Mouse (Mus musculus) ES-Bruce4 (cell line): ENCODE data around the gene Tnnt1.

Experiments used
- CTCF ChIP-seq: IDR thresholded peaks from one replicate; pipeline ENCODE4 v1.8.1; 2011; ENCODE audit warnings: low read depth, low read length
- EP300 ChIP-seq: IDR thresholded peaks from 2 replicates; pipeline ENCODE4 v1.6.1; 2011; ENCODE audit warnings: low read depth, low read length; ENCODE audit not compliant: insufficient read depth
- POLR2A ChIP-seq: IDR thresholded peaks from one replicate; pipeline ENCODE4 v1.8.1; 2011; ENCODE audit warnings: low read length; ENCODE audit not compliant: insufficient read depth

DNA sequence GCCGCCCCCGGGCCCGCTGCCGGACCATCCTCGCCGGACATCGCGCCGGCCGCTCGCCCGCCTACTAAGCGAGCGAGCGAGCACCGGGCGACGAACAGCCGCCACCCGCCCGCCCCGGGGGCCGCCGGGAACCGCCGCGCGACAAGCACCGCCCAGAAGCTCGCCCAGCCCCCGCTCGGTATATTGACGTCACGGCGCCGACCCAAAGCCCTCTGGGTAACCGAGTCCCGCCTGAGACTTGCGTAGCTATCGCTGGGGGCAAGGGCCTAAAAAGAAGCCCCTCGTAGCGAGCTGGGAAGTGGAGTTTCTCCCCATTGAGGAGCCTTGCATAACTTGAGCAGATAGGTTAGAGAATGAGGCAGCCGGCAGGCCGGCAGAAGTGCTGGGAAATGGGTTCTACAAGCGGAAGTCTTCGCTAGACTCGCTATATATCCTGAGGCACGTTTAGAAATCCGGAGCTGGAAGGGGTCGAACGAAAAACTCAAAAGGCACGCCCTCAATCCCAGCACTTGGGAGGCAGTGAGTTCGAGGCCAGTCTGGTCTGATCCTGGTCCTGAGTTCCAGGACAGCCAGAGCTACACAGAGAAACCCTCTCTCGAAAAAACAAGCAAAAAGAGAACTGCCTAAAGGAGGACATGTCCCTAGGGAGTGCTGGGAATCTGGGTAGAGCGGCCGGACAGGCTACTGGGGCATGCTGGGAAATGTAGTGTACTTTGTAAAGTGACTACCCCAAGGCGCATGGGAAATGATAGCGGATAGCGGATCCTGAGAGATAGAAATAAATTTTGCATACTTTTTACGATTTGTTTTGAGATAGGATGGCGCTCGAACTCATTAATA lies 14.4 kb downstream of the Tnnt1 start, which contains the start of gene Ppp1r12c:
- TF ChIP-seq POLR2A, result peak; percentile 21
- TF ChIP-seq CTCF, result no peak
- TF ChIP-seq EP300, result no peak
